Mouse (Mus musculus) liver, postnatal 0 days (tissue): ENCODE results near the gene Bfsp1. TPM values are rescaled to one million over a fixed set of nuclear protein-coding genes. Genes with fewer than 3 reads are reported as not detected.
A peak's percentile ranks its signal among the peaks of the same experiment; 100 is the strongest.

Experiments
- ATAC-seq: fragments of 200-750 bp; cut with Nextera tagmentation; 2 replicates; pipeline ENCODE4 v1.8.0; 2017; ENCODE audit warnings: mild to moderate bottlenecking, moderate library complexity
- DNase-seq: peaks from one replicate; pipeline ENCODE4 v3.0.0-alpha.2; 2016
- H3K27ac ChIP-seq: fragments of 300-500 bp; sonication (generic); 2 replicates; pipeline ENCODE4 v1.5.1; 2014; ENCODE audit warnings: antibody characterized with exemption, moderate library complexity, mild to moderate bottlenecking, low read depth
- H3K27me3 ChIP-seq: fragments of 300-500 bp; sonication (generic); 2 replicates; pipeline ENCODE4 v1.6.1; 2014; ENCODE audit warnings: low read length, control low read depth, mixed read lengths; ENCODE audit not compliant: insufficient read depth
- H3K36me3 ChIP-seq: fragments of 300-500 bp; sonication (generic); replicated peaks from 2 replicates; pipeline ENCODE4 v1.6.1; 2014; ENCODE audit warnings: mild to moderate bottlenecking, control low read depth, low read length, moderate library complexity, mixed read lengths; ENCODE audit not compliant: insufficient read depth
- H3K4me1 ChIP-seq: fragments of 300-500 bp; sonication (generic); 2 replicates; pipeline ENCODE4 v1.6.1; 2014; ENCODE audit warnings: antibody characterized with exemption, mild to moderate bottlenecking, control low read depth; ENCODE audit not compliant: insufficient read depth
- H3K4me2 ChIP-seq: fragments of 300-500 bp; sonication (generic); 2 replicates; pipeline ENCODE4 v1.6.1; 2014; ENCODE audit warnings: low read depth, mild to moderate bottlenecking, low read length, moderate library complexity, mixed read lengths
- H3K4me3 ChIP-seq: fragments of 300-500 bp; sonication (generic); 2 replicates; pipeline ENCODE4 v1.5.1; 2014; ENCODE audit warnings: low read depth, low read length
- H3K9ac ChIP-seq: fragments of 300-500 bp; sonication (generic); replicated peaks from 2 replicates; pipeline ENCODE4 v1.6.1; 2014; ENCODE audit warnings: mild to moderate bottlenecking, moderate library complexity
- H3K9me3 ChIP-seq: fragments of 300-500 bp; sonication (generic); 2 replicates; pipeline ENCODE4 v1.6.1; 2016; ENCODE audit warnings: mild to moderate bottlenecking, control low read depth, low read length, mixed read lengths
- CTCF ChIP-seq: sonication (generic); IDR thresholded peaks from 2 replicates; pipeline ENCODE4 v1.5.1; 2016; ENCODE audit warnings: antibody characterized with exemption, low read depth
- EP300 ChIP-seq: IDR thresholded peaks from 2 replicates; pipeline ENCODE4 v1.6.1; 2016; ENCODE audit warnings: antibody characterized with exemption, low read depth, mild to moderate bottlenecking
- WGBS: fragments of 180-500 bp; shearing (Covaris S2); extraction: QIAGEN DNeasy Blood & Tissue Kit; methylation state at CpG from one replicate; pipeline ENCODE4 v1.1.7; 2014; ENCODE audit not compliant: insufficient replicate concordance; 5-methylcytosine and 5-hydroxymethylcytosine counted together
- polyA plus RNA-seq: library from polyadenylated mRNA; unstranded; fragments of >200 nt; fragmentation: Nextera tagmentation; extraction: Ambion mirVana; gene quantifications from 2 replicates; pipeline ENCODE4 v1.2.1, GENCODE M21; 2015

Bfsp1 gene
- polyA plus RNA-seq, 1 experiment from 2014 or later: 0.12 TPM

DNA sequence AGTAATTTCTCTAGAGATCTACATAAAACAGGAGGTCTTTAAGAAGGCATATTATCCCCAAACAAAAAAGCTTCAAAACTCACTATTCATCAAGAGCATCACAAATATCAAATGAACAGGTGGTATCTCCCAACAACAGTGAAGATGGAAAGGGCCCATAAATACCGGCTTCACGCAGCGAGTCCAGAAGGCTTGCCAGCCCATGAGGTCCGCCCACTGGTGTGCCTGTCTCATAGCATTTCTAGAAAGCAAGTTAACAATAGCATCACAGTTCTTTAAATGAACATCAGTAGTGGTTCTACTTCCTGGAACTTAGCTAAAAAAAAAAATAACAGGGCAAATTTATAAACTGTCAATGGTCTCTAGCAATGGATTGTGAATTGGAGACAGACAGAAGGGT, 19.0 kb upstream of the Bfsp1 start:
- H3K27ac ChIP-seq: no peak overlapping the region
- WGBS: 91% methylated on average over 4 of the region's 4 CpGs
- no peak for ATAC-seq
- H3K4me1 ChIP-seq: no peaks in the 10 kb centered on the region
- no peak for DNase-seq
- no peak overlapping the region for H3K4me3 ChIP-seq
- H3K36me3 ChIP-seq: no peaks in the 10 kb centered on the region
- H3K9me3 ChIP-seq: no peaks in the 10 kb centered on the region
- TF ChIP-seq EP300 (no peak), CTCF (no peak)
- no peaks in the 10 kb centered on the region for H3K27me3 ChIP-seq
- H3K9ac ChIP-seq: no peak overlapping the region
- no peak overlapping the region for H3K4me2 ChIP-seq

DNA sequence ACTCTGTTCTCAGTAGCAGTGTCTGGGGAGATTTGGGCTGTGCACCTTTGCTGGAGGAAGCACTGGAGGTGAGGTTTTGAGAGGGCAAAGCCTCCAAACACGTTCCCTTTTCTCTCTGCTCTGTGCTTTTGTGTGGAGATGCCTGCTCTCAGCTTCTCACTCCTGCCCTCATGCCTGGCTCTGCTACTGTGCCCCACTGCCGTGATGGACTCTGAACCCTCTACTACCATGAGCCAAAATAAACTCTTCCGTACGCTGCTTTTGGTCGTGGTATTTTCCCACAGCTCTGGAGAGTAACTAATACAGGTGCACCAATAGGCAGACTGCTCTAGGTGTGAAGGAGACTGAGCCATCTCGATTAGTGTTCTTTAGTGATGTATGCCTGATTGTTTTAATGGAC, 16.3 kb upstream of the Bfsp1 start:
- no peak overlapping the region for H3K4me3 ChIP-seq
- H3K27me3 ChIP-seq: no peaks in the 10 kb centered on the region
- TF ChIP-seq EP300 (no peak), CTCF (no peak)
- no peak overlapping the region for H3K4me2 ChIP-seq
- no peaks in the 10 kb centered on the region for H3K9me3 ChIP-seq
- H3K4me1 ChIP-seq: no peaks in the 10 kb centered on the region; the same call in 1 of the 2 replicates
- H3K27ac ChIP-seq: no peak overlapping the region
- ATAC-seq (no peak), DNase-seq (no peak)
- WGBS: 82% methylated on average over 6 of the region's 6 CpGs
- no peaks in the 10 kb centered on the region for H3K36me3 ChIP-seq
- no peak overlapping the region for H3K9ac ChIP-seq

DNA sequence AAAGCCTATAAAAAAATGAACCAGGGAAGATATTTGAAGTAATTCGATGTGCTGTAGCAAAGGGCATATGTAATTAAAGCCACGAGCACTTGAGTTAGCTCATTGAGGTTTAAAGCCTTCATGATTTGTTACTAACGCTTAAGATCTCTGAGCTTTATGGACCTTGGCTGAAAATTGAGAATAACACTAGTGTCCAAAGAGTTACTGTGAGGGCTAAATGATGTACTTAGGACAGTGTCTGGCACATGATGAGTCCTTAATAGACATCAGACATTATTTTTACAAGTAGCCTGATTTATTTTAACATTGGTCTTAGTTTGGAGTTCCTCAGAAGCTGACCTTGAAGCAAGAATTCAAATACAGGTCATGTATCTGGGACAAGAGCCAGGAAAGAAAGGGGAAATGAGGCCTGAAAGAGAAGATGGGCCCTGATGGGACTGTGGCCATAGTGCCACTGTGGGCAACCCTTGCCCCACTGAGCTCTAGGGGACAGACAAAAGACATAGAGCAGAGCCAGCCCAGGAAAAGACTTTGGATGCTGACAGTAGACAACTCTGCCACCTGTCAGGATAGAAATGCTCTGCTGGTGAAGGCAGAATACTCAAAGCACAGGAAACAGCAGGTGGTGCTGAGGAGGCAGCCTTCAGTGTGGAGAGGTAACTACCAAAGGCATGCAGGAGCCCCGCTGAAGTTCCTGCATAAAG, 14.1 kb upstream of the Bfsp1 start:
- Histone ChIP-seq H3K4me1 (no peaks in the 10 kb centered on the region; the same call in none of the 2 replicates), H3K9me3 (no peaks in the 10 kb centered on the region), H3K27ac (no peak overlapping the region), H3K9ac (no peak overlapping the region), H3K4me3 (no peak overlapping the region), H3K36me3 (no peaks in the 10 kb centered on the region), H3K27me3 (no peaks in the 10 kb centered on the region), H3K4me2 (no peak overlapping the region)
- ATAC-seq (no peak), DNase-seq (no peak)
- no peak for TF ChIP-seq EP300
- peak; percentile 42 for TF ChIP-seq CTCF
- WGBS: 69% methylated on average over 4 of the region's 4 CpGs

DNA sequence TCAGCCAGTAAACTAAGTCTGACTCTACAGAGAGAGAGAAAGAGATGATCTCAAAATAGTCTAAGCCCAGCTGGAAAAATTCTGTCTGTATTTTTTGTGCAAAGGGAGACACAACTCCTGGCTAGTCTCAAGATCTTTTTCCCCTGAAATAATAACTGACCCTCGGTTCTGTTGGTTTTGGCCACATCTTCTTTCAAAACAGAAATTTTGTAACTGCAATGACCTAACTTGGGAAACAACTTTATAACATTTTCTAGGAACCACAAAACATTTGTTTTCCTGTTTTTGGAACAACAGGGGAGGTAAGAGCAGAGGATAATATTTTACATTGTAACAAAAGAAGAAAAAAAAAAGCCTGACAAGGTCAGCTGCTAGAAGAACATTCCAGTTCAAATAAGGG, 13.1 kb upstream of the Bfsp1 start:
- no peak overlapping the region for H3K9ac ChIP-seq
- no peak overlapping the region for H3K4me3 ChIP-seq
- no peak overlapping the region for H3K27ac ChIP-seq
- H3K9me3 ChIP-seq: no peaks in the 10 kb centered on the region
- H3K4me2 ChIP-seq: no peak overlapping the region
- H3K27me3 ChIP-seq: no peaks in the 10 kb centered on the region
- DNase-seq (no peak), ATAC-seq (no peak)
- no peak for TF ChIP-seq CTCF
- TF ChIP-seq EP300: no peak
- peaks cover 4% of the 10 kb centered on the region for H3K4me1 ChIP-seq
- no peaks in the 10 kb centered on the region for H3K36me3 ChIP-seq
- 59% methylated on average over 1 of the region's 1 CpGs for WGBS

DNA sequence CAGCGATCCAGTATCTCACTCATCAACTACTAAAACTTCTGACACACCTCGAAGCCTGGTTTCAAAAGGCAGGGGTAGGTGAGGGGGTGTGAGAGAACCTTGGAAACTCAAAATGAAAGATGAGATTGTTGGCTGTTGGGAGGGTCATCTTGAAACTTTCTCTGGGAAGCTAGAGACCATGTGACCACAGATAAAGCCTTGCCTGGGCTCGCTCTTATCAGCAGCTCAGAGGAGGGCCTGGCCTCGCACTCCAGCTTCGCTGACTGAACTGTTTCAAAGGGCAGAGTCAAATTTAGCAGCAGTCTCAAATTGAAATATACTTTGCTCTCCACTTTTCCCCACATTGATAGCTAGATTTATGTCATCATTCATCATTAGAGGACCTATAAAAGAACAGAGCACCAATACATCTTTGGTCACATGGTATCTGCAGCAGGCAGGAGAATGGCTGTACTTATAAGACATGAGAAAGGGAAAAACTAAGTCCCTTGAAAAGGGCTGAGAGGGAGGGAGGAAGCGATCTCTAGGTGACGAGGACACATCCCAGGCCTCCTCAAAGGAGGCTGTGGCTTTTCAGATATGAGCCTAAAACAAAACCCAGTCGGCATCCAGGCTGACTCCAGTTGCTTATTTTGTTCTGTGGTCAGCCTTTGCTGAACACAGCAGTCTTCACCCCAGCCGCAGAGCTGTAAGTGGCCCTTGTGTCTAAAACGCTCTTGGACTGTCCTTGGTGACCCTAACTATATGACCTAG, 8.1 kb upstream of the Bfsp1 start:
- H3K27me3 ChIP-seq: no peaks in the 10 kb centered on the region
- H3K4me1 ChIP-seq: peaks cover 9% of the 10 kb centered on the region
- DNase-seq (no peak), ATAC-seq (peak; percentile 82)
- no peak overlapping the region for H3K4me2 ChIP-seq
- H3K27ac ChIP-seq: no peak overlapping the region
- no peak overlapping the region for H3K9ac ChIP-seq
- no peak overlapping the region for H3K4me3 ChIP-seq
- no peaks in the 10 kb centered on the region for H3K36me3 ChIP-seq
- no peaks in the 10 kb centered on the region for H3K9me3 ChIP-seq
- TF ChIP-seq CTCF: no peak
- peak; percentile 41; the same call in 1 of the 2 replicates for TF ChIP-seq EP300
- WGBS: 35% methylated on average over 10 of the region's 10 CpGs

DNA sequence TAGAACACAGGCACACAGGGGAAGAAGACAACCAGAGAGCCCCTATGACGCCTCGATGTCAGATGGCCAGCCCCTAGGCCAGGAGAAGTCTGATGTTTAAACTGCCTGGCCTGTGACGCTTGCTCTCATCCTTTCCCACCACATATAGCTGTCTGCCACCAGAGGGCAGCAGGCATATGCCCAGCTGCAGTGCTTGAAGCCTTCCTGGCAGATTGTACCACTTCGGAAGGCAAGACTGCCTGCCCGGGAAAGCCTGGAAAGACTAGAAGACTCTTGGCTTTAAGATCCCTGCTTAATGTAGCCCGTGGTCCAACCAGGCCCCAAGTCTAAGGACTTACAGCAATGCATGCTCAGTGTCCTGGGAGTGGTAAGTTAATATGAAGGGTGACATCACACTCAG, 4.4 kb upstream of the Bfsp1 start:
- no peak overlapping the region for H3K4me3 ChIP-seq

More for the DNA sequence above, 4.4 kb upstream of the Bfsp1 start:
- H3K9me3 ChIP-seq: no peaks in the 10 kb centered on the region
- H3K4me2 ChIP-seq: peak overlapping the region; percentile 42
- ATAC-seq: peak; percentile 64
- no peak overlapping the region for H3K27ac ChIP-seq
- H3K4me1 ChIP-seq: peaks cover 16% of the 10 kb centered on the region
- no peak for TF ChIP-seq EP300
- TF ChIP-seq CTCF: peak; percentile 98
- 4% methylated on average over 6 of the region's 6 CpGs for WGBS
- DNase-seq: peak; percentile 80
- peak overlapping the region; percentile 18; the same call in 1 of the 2 replicates for H3K9ac ChIP-seq
- peaks cover 9% of the 10 kb centered on the region; the same call in 1 of the 2 replicates for H3K27me3 ChIP-seq
- H3K36me3 ChIP-seq: no peaks in the 10 kb centered on the region
